Mouse (Mus musculus) left cerebral cortex, adult 18-20 months (tissue): Measurements from ENCODE around the gene Rtl6. TPM values are rescaled to one million over a fixed set of nuclear protein-coding genes. Genes with fewer than 3 reads are reported as not detected.

Source experiments
- DNase-seq, 2 experiments: peaks; one replicate each; pipeline ENCODE4 v3.0.0; 2021 to 2022; ENCODE audit warnings: low spot score in 2 of 2, mixed read lengths in 1 of 2
- long read RNA-seq, 2 experiments: library from polyadenylated mRNA; stranded (forward); transcript quantifications; one replicate each; pipeline ENCODE4 v2.0.0; 2021
- total RNA-seq, 2 experiments: library from RNA; stranded (reverse); gene quantifications; 2 replicates each; pipeline ENCODE4 v1.2.3; 2021

Rtl6 gene
- total RNA-seq, result 10 to 100 TPM; 49.2 to 50.3 TPM
- long read RNA-seq, experiment 1, full-length matches to known transcripts, result 95 of 95 reads
- long read RNA-seq, experiment 1, partial matches to known transcripts, result 0 of 95 reads
- long read RNA-seq, experiment 1, other reads (novel, unspliced or antisense), result 0 of 95 reads
- long read RNA-seq, experiment 2, full-length matches to known transcripts, result 82 of 82 reads
- long read RNA-seq, experiment 2, partial matches to known transcripts, result 0 of 82 reads
- long read RNA-seq, experiment 2, other reads (novel, unspliced or antisense), result 0 of 82 reads

GRCm38 (mm10) chr15:84557189-84557921 is at the start of gene Rtl6:
Gene Rtl6, minus strand, starts transcription at chr15:84557823.
- peak; percentile 87 to 91 for DNase-seq

- no peak for DNase-seq
Observed at GRCm38 (mm10) chr15:84603267-84603963, 45.8 kb upstream of the Rtl6 start.

GRCm38 (mm10) chr15:84600977-84601595 is 43.5 kb upstream of the Rtl6 start:
- no peak for DNase-seq

DNA sequence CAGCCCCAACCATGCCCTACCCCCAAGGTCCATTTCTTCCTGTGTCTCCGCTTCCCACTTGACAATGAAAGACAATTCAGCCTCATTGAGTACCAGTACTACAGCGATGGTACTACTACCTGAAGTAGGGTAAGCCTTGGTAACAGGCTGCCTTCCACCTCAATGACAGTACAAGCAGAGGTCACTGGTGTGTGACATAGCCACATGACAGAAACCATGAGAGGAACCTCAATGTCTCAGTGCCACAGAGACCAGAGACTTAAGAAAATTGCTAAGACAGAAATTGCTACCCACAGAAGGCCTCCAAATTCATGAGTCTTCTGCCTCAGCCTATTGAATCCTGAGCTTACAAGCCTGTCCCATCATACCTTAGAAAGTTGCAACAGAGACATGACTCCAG is 41.3 kb upstream of the Rtl6 start:
- no peak for DNase-seq

DNA sequence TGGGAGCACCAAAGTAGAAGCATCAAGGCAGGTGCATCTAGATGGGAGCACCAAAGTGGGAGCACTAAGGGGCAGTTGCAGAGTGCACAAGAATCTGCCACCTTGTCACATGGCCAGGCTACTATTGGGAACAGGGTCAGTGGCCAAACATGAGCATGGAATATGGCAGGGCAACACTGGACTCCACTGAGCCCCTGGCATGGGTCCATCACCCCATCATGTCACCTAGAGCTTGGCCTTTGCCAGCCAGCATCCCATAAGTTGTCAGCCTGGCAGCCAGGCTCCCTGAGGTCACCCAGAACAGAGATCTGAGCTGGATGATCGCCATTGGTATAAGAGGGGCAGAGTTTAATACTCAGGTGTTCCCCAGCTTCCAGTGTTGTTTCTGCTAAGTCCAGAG is 40.2 kb upstream of the Rtl6 start:
- DNase-seq, result no peak

- DNase-seq, result peak; percentile 15 to 23
Observed at GRCm38 (mm10) chr15:84597021-84597420, 39.4 kb upstream of the Rtl6 start.

DNA sequence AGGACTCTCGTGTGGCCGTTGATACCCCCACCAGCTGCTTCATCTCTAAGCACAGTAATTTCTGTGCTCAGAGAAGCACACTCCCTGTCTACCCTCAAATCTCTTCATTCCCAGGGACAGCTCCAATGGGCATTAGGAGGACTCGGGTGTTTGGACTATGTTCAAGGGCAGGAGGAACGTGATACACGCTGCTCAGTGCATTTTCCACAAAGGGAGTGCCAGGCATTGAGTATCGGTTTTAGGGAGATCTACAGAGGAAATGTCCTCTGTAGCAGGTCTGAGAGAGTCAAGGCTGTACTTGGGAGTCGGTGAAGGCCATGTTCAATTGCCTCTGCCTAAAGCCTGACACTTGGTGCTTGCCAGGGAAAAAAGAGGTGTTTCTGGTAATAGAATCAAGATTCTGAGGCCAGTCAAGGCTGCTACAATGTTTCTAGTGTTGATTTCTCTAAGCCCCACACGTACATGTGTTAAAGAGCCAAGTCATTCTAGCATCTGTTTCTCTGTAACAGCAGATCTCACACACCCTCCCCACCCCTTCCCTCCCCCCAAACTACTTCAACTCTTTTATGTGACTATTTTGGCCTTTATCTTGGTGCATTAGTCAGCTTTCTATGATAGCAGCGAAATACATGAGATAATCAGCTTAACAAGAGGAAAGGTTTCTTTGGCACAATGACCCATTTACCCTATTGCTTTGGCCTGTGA is 37.8 kb upstream of the Rtl6 start:
- DNase-seq, result no peak

DNA sequence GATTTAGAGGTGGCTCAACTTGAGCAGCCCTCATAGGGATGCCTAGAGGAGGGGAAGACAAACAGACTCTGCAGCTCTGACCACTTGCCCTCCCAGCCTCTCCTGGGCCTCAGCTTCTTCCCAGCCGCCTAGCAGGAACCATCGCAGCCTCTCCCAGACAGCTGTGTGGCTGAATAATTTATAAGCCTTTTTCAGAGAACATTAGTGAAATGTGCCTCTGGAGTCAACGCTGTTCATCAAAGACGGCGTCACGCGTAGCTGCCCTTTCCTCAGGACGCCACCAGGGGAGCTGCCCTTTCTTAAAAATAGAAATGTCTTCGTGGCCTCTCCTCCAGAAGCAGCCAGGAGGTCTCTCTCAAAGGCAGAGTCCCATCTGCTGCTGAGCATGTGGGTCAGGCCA is 35.9 kb upstream of the Rtl6 start:
- no peak for DNase-seq

GRCm38 (mm10) chr15:84592240-84592639 is 34.6 kb upstream of the Rtl6 start:
- no peak for DNase-seq

GRCm38 (mm10) chr15:84591573-84592139 is 34.0 kb upstream of the Rtl6 start:
- no peak for DNase-seq

DNA sequence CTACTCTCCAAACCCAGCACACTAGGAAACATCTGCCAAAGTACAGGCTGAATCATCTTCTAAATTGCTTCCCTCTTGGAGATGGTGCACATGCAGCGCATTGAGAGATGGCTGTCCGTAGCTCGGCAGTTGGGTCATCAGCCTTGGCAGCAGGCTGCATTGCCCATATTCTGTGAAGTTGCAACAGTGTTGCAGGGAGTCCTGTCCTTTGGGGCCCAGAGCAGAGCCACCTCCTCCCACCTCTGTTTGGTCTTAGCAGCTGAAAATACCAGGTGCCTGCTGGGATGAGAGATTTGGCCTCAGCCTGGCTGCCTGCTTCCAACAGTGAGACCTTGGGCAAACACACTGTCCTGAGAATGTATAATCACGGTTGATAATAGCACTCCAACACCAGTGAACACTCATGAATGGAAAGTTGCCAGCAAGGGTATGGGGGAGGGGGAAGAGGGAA is 30.8 kb upstream of the Rtl6 start:
- DNase-seq, result no peak

DNA sequence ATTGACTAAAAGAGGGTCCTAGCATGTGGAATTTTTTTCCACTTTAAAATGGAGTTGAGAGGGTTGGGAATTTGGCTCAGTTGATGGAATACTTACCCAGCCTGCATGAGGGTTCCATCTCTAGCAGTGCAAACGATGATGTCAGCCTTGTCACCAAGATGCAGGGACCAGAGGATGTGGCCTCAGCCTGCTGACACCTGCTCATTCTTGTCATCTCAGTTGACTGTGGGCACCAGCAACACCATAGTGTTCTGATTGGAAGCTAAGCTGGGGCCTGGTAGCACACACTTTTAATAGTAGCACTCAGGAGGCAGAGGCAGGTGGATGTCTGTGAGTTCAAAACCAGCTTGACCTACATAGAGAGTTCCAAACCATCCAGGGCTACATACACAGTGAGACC is 21.0 kb upstream of the Rtl6 start:
- DNase-seq, result no peak

- DNase-seq, result no peak
Observed at GRCm38 (mm10) chr15:84577019-84577418, 19.4 kb upstream of the Rtl6 start.

DNA sequence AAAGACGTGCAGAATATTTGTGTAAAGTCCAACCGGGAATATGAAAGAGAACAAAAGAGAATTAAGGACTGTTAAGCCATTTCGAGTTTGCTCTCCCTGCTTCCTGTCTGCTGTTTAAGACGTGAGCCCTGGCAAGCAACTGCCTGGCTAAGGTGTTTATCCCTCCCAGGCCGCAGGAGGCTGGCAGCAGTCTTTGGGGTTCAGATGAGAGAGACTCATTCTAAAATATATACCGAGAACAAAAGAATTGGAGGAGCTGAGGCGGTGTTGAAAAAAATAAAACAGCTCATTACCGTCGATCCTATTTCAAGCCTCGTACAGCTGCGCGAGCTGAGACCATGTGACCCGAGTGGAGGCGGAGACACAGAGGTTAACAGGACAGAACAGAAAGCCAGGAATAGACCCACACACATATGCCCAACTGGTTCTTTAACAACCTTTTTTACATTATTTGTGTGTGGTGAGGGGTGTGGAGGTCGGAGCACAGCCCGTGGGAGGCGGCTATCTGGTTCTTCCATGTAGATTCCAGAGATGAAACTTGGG is 9.0 kb upstream of the Rtl6 start:
- peak in 1 of 2 experiments; percentile 3 for DNase-seq

GRCm38 (mm10) chr15:84561501-84561900 is 3.9 kb upstream of the Rtl6 start:
- DNase-seq, result no peak

- no peak for DNase-seq
Observed at GRCm38 (mm10) chr15:84556674-84557073, 949 bp downstream of the Rtl6 start.

DNA sequence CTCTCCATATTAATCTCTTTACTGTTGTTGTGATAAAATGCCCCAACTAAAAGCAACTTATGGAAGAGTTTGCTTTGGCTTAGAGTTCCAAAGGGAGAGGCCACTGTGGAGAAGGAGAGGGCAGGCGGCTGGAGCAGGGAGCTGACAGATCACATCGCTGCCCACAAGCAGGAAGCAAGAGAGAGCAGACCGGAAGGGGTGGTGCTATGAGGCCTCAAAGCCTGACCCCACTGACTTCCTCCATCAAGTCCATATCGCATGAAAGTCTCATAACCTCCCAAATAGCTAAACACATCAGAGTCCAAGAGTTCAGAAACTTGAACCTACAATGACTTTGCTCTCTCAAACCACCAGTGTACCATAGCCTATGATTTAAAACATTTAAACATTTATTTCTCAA is 6.6 kb downstream of the Rtl6 start:
- DNase-seq, result no peak

DNA sequence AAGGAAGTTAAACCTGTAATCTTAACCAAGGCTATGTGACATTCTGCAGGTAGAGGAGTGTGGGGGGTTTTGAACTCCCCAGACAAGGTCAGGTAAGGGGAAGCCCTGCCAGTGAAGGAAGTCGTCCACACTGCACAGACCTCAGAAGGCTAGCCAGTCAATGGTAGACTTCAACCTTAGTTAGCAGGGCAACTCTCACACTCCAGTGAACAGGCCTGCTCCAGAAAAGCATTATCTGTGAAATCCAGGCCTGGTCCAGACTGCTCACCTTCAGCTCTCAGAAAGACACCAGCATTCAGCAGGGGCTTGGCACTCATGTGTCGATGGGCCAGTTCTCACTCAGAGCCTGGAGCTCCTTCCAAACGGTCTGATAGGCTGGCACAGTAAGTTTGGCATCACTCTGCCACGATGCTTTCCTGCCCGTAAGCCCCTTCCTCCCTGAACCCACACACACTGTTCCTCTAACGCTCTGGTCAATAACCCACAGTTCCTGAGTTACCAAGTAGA is 8.3 kb downstream of the Rtl6 start:
- DNase-seq, result no peak

GRCm38 (mm10) chr15:84546028-84546427 is 11.6 kb downstream of the Rtl6 start:
- no peak for DNase-seq

- DNase-seq, result no peak
Observed at GRCm38 (mm10) chr15:84541175-84541574, 16.4 kb downstream of the Rtl6 start.
